Mouse (Mus musculus) bone marrow, adult 2 months (tissue): ENCODE data around the gene Gclc.

Source experiments
- CTCF ChIP-seq: fragments of 200-500 bp; IDR thresholded peaks from 2 replicates; pipeline ENCODE4 v1.5.1; 2011; ENCODE audit warnings: low read length, control low read depth; ENCODE audit not compliant: control insufficient read depth, insufficient read depth
- POLR2A ChIP-seq: fragments of 200-500 bp; IDR thresholded peaks from 2 replicates; pipeline ENCODE4 v1.6.1; 2011; ENCODE audit warnings: low read depth, mild to moderate bottlenecking, control low read depth, low read length, borderline replicate concordance; ENCODE audit not compliant: control insufficient read depth

GRCm38 (mm10) chr9:77806426-77806825, 52.1 kb downstream of the Gclc start:
- no peak for TF ChIP-seq POLR2A
- no peak for TF ChIP-seq CTCF
